Mouse (Mus musculus) kidney, postnatal 4 days (tissue): ENCODE results near the gene Dnm2.

Source experiments
- DNase-seq, 2 experiments: peaks; one replicate each; pipeline ENCODE4 v3.0.0; 2021; ENCODE audit warnings: mixed read lengths in 2 of 2

The Dnm2 gene

DNA sequence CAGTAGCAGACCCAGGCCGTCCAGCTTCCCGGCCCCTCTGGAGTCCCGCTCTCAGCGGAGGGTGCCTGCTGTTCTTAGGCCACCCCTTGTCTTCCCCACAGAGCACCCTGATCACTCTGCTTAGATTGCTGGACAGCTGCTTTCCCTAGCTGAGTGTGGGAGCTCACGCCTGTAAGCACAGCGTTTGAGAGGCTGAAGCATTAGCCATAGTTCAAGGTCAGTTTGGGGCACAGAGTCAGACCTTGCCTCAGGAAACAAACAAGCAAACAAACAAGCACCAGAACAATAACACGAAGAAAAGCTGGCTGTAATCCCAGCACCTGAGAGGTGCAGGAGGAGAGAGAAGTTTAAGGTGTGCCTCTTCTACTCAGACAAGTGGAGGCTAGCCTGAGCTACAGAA lies 7.4 kb downstream of the Dnm2 start:
- DNase-seq, result no peak

DNA sequence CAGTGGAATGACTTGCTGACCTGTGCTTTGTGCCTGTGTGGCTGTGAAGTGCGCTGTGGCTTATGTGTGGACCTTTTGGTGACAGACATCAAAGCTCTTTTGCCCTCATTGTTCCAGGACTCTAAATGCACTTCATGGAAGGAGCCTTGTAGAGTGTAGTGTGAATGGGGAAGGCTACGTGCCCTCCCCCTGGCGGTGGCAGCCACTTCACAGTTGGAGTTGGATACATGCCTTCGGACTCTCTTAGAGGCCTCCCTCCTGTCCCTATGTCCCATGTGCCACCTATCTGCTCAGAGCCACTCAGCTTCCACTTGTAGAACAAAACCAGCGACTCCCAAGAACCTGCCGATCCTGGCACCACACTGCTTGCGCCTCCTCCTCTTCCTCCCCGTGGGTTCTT lies 9.1 kb downstream of the Dnm2 start:
- DNase-seq, result peak in 1 of 2 experiments; percentile 28

DNA sequence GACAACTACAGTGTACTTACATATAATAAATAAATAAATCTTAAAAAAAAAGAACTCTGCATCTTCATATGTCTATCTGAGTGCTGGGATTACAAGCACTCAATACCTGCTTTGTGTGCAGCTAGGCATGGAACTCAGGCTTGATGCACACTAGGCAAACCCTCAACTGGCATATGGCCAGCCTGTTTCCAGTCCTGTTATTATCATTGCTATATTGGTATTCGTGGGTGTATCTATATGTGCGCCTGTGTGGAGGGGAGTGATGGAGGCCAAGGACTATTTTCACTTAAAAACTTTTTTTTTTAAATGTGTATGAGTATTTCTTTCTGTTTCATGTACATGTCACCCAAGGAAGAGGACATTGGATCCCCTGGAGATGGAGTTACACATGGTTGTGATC lies 9.7 kb downstream of the Dnm2 start:
- DNase-seq, result no peak

DNA sequence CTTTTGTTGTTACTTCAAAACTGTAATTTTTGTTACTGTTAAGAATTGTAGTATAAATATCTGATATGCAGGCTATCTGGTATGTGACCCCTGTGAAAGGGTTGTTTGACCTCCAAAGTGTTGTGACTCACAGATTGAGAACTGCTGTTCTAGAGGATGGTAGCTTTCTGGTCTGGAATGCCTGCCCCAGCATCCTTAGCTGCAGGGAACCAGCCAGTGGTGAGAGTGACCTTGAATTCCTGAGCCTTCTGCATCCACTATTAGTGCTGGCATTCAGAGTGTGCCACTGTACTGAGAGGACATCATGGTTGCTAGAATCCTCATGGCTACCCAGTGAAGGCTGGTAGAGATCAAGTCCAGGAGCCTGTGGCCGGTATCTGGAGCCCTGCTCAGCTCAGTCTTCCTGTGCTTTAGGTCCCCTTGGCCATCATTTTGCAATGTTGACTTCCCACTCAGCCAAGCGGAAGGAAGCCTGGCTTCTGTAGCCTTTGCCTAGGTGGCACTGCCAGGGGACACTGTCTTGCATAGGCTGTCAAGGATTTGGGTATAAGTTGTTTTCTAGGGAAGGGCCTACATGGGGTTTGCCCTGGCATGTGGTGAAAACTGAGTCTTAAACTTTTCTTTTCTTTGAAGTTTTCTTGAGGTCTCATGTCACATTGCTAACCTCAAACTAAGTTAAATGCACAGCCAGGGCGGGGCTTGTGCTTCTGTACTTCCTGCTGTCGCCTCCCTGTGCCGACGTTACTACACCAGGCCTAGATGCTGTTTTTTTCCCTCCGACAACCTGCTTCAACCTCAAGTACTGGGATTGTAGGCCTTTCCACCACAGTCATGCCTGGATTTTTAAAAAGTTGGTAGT lies 11.3 kb downstream of the Dnm2 start:
- no peak for DNase-seq

DNA sequence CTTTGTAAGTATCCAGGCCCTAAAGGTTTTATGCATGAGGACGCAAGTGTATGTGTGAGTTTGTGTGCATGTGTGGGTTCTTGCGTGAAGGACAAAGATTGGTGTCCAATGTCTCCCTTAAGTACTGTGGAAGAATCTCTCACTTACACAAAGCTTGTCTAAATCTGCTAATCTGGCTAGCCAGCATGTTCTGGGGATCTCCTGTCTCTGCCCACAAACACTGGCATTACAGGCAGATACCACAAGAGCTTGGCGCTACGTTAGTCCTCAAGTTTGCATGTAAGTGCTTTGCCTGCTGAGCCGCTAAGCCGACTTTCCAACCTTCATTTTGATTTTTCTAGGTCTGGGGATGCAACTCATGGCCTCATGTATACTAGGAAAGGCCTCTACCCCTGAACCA lies 12.9 kb downstream of the Dnm2 start:
- DNase-seq, result no peak

DNA sequence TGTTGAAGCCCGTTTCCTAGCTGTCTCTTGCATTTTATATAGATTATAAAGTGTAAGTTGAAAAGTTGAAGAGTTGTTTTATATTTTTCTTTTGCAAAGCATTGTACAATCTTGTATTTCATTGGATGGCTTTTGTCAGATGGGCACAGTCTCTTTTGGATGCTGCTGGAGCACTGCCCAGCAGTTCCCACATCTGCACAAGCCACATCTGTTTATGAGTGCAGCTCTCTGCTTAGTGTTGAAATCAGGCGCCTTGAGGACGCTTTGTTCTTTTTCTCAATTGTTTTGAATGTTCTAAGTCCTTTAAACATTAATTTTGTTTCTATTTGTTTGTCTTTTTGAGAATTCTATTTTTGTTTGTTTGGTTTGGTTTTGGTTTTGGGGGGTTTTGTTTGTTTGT lies 13.5 kb downstream of the Dnm2 start:
- DNase-seq, result no peak

DNA sequence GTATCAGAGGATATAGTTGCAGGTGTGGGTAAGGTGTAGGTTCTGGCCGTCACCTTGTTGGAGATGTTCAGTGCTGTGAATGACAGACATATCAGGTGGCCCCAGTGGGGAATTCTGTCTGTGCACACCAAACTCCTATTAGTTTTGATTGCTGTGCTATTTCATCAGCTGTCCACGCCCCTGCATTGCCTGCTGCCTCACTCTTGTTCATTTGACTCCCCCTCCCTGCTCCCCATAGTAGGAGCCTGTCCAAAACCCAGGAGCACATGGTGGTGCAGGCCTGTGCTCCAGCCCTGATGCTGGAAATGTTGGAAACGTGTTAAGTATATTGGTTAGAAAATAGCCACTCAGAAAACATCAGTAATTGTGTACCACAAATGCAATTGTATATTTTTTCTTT lies 14.7 kb downstream of the Dnm2 start:
- no peak for DNase-seq

DNA sequence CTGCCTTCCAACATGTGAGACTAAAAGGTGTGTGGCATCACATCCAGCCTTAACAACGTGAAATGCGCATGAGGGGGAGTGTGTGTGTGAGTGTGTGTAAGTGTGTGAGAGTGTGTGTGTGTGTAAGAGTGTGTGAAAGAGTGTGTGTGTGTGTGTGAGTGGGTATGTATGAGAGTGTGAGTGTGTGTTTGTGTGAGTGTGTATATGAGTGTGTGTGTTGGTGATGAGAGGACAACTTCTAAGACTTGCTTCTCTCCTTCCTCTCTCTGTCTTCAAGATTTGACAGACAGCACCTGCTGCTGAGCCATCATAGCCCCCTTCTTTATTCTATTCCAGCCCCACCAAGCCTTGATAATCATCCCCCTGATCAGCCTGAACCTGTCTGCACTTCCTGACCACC lies 15.2 kb downstream of the Dnm2 start:
- no peak for DNase-seq

DNA sequence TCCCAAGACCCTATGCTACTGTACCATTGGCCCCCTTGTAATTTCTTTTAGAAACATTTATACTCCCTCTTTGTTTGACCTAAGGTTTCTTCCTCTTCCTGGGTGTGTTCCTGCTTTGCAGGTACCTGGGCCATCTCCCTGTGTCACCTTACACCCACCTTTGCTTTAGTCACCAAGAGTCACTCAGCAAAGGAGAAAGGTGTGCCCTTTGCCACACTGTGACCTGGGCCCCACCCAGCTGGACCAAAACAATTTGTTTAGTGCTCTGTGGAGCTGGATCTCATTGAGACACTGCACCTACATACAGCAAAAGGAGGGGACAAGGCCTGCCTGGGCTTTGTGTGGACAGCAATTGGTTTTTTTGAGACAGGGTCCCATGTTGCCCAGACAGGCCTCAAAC lies 15.7 kb downstream of the Dnm2 start:
- DNase-seq, result no peak

DNA sequence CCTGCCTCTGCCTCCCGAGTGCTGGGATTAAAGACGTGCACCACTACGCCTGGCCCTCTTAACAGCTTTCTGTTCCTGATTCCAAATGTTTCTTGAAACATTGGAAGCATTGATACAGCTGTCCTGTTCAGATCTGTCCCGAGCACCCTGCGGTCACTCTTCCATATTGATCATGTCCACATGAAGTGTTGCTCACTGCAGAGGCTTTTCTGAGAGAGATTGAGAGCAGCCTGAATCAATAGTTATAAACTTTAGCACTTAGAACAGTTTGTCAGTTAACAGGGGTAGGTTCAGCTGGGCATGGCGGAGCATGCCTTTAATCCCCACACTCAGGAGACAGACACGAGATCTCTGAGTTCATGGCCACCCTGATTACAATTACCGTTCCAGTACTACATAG lies 19.1 kb downstream of the Dnm2 start:
- no peak for DNase-seq

DNA sequence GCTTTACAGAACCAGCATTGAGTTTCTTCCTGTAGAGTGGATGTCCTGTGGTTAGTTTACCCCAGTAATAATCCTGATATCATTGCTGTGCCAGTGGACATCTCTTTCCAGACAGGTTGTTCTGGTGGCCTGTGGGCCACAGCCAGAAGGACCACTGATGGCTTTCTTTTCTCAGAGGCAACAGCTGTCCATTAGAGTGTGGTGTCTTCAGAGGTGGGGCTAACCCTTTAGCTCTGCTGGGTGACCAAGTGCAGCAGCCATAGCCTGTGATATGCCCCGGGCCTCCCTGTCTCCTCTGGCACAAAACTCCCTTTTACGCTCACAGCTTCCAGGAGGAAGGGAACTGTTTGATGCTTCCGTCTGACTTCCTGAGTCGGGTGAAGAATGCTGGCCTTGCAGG lies 19.9 kb downstream of the Dnm2 start:
- no peak for DNase-seq

DNA sequence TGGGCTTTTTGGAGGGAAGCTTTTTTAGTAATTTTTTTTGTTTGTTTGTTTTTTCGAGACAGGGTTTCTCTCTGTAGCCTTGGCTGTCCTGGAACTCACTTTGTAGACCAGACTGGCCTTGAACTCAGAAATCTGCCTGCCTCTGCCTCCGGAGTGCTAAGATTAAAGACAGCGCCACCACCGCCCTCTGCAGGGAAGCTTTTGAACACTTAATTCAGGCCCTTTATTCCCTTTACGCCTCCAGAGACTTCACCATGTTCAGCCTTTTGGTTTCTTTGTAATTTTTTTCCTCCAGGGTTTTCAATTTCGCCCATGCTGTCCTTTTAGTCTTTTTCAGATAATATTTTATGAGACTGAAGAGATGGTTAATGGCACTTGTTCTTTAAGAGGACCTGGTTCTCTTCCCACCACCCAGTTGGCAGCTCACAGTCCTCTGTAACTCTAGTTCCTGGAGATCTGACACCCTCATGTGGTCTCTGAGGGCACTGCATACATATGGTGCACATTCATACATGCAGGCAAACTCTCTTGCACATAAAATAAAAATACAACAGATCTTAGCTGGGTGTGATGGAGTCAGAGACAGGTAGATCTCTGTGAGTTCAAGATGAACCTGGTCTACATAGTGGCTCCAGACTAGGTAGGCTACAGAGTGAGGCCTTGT lies 20.5 kb downstream of the Dnm2 start:
- no peak for DNase-seq

DNA sequence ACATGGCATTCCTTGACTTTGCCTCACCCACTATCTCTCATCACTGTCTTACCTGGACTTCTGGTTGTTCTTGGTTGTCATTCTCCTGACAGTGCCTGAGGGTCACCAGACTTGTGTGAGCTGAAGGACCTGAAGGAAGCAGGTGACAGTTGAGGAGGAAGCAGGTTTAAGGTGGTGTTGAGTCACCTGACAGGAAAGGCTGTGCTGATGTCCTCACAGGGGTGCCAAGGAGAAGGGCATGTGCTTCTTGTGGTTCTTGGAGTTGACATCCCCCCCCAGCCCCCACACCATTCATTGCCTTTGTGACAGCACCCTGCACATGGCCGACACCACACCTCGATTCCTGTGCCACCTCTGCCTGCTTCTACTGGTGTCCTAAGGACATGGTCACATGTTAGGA lies 23.1 kb downstream of the Dnm2 start:
- DNase-seq, result no peak

DNA sequence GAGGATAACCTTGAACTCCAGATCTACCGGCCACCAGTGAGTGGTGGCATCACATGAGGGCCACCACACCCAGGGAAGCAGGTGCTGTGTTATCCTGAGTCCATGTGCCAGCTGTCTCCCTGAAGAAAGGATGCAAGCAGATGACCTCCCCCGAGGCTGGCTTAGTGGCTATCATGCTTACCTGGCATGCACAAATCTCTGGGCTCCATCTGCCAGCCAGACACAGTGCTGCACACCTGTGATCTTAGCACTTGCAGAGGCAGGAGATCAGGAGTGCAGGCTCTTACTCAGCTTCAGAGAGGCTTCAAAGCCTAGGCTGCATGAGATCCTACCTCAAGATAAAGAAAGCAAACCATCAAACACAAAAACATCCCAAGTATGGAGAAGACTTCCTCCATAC lies 25.0 kb downstream of the Dnm2 start:
- DNase-seq, result no peak

DNA sequence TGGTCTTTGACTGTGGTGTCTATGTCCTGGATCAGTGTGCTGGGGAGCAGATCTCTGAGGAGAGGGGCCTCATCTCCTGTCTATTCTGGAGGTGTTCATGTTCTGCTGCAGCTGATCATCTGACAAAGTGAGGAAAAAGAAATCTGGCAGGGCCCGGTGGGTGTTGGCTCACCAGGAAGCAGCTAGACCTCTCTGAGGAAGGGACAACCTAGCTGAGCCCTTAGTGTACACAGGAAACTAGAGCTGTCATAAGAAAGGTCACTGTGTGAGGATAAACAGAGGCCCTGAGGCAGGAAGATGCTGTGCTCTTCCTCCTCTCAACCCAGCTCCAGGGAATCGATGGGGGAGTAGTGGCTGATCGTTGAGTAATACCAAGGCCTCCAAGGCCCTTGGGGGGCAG lies 25.6 kb downstream of the Dnm2 start:
- no peak for DNase-seq

DNA sequence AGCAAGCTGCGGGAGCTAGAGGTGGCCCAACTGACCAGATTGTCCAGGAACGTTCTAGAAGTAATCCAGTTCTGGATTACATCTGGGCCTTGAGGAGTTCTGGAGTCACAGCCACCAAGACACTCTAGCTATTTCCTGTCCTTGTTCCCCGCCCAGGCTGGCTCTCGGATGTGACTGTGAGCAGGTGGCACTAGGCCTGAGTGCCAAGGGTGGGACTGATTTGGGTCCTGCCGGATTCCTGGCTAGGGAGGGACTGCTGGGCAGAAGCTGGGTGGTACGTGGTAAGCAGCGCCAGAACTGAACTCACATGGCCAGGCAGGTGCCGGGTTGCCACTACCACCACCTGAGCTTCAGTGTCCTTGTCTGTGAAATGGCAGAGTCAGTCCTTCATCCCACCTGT lies 26.7 kb downstream of the Dnm2 start:
- no peak for DNase-seq

DNA sequence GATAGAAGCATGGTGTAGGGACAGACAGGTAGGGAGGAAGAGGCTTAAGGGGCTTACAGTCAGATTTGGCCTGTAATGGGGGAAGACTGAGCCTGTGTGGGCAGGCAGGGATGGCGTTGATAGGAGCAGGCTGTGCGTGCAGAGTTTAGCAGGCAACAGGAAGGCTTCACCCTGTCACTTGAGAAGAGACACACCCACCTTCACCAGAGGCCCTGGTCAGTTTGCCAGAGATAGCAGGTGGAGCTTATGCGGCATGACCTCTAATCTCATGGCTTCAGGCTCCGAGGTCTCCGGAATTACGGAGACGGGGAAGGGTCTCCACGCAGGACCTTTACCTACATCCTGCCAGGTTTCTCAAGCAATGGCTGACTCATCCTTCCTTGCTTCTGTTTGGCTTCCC lies 27.2 kb downstream of the Dnm2 start:
- DNase-seq, result no peak

DNA sequence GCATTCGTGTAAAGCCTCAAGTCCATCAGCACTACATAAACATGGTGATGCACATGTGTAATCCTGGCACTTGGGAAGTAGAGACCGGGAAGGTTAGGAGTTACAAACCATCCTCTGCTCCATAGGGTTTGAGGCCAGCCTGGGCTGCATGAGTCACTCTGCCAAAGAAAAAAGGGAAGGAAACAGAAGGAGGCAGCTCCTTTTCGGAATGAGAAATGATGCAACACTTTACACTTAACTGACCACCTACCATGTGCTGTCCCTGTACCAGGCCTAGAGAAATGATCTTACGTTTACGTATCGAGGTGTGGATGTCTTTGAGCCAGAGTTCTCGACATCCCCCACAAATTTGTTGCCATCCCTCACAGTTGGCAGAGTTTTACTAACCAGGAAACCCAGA lies 28.3 kb downstream of the Dnm2 start:
- DNase-seq, result no peak

DNA sequence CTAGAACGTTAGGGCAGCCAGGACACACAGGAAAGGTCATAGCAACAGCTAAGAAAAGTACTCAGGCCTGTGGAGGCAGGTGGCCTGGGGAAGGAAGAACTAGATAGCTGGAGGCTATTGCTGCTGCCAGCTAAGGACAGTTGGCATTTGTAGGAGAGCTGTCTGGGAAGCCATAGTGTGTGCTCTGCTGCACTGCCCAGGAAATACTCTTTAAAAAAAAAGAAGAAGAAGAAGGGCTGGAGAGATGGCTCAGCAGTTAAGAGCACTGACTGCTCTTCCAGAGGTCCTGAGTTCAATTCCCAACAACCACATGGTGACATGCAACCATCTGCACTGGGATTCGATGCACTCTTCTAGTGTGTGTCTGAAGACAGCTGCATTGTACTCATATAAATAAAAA lies 28.8 kb downstream of the Dnm2 start:
- no peak for DNase-seq

DNA sequence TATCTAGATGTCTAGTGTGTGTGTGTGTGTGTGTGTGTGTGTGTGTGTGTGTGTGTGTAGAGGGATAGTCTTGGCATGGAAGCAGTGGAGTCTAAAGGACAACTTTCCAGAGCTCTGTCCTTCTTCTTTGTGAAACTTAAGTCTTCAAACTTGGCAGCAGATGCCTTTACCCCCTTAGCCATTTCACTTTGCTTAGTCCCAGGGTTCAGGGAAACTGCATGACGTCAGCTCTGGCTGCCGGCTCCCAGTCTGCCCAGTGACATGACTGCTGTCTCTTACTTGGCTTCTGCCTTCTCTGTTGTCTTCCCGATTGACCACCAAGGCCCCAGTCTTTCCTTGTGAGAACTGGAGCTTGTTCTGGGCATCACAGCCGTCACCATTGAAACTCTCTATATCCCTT lies 29.8 kb downstream of the Dnm2 start:
- no peak for DNase-seq

DNA sequence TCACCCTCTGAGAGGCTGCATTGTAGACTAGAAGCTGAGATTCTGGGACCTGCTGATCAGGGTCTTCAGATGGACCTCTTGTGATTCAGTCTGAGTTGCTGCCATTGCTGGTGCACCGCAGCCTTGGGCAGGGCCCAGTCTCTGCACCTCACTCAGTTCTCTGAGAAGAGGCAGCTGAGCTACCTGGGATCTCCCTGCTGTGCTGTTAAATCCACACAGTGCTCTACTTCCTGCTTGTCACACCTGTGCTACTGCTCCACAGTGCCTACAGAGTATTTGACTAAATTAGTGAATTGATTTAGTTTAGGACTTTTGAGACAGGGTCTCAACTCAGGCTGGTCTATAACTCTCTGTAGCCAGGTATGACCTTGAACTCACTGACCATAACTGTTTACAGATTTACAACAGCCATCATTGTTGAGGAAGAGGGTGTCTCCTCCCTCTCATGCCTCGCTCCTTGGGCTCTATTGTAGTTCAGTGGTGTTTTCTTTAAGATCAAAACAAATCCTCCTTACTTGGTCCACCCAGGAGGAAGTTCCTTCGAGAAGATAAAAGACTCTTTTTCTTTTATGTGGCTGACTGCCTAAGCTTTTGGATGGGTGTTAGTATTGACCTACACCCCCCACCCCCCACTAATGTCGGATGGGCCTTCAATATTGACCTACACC lies 30.5 kb downstream of the Dnm2 start:
- DNase-seq, result no peak

DNA sequence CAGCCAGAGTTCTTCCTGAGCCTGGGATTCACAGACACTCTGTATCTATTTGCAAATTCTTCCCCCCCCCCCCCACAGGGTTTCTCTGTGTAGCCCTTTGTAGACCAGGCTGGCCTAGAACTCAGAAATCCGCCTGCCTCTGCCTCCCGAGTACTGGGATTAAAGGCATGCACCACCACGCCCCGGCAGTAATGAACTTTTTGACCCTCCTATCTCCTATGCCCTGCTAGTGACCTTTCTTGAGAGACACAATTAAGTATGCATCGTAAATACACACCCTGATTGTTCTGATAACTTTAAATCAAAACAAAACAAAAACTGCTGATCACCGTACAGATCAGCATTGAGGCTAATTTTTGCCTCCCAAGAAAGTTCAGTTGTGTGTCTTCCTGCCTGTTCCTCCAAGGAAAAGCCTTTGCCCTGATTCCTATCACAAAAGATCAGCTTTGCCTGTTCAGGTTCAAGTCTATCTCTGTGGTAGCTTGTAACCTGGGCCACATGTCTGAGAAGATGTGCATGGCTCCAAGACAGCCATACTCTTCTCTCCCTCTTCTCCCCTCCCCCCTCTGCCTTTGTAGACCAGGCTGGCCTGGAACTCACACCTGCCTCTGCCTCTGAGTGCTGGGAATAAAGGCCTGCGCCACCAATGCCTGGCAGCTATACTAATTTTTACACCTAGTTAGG lies 31.7 kb downstream of the Dnm2 start:
- no peak for DNase-seq

DNA sequence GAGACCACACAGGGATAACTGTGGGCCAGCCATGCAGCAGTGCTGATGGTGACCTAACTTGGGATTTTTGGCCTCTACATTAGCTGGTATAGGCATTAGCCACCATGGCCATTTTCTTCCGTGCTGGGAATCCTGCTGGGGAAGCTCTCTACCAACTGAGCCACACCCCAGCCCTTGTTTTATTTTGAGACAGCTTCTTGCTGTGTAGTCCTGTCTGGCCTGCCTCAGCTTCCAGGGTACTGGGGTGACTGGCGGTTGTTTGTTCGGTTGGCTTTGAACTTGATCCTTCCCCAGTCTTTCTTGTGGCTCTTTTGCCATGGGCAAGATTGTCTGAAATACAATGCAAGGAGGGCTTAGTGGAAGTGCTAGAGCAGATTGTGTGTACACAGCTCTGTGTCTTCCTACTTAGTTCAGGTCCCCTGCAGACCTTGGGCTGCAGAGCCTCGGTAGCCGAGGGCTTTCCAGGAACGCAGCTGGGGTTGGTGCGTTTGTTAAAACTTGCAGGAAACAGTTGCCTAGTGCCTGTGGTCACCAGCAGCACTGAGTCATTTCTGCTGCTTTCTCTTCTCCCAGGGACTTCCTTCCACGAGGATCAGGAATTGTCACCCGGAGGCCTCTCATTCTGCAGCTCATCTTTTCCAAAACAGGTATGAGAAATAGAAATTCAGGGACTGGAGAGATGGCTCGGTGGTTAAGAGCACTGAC lies 32.4 kb downstream of the Dnm2 start:
- DNase-seq, result no peak
